In genomic region chr2:30782312-30783290, GRCm38 (mm10) we compare ENCODE assay signal across 8 mouse cellular contexts. TPM values are rescaled to one million over a fixed set of nuclear protein-coding genes. Genes with fewer than 3 reads are reported as not detected.
DNase-seq lines count a peak whose midpoint lies in the region; ATAC-seq and TF ChIP-seq lines count a peak whose summit lies in the region.

No protein-coding gene starts in this region.

- H3K4me2 ChIP-seq in heart, postnatal 0 days (ENCODE audit: low read depth, low read length) = peak overlapping the region; percentile 57; the same call in 1 of the 2 replicates
- peak overlapping the region; percentile 51 for H3K4me2 ChIP-seq in liver, embryonic 14.5 days (ENCODE audit: low read depth)

- no peaks in the 10 kb centered on the region for H3K36me3 ChIP-seq in E14TG2a.4 (ENCODE audit: insufficient read depth, low read length)
- no peaks in the 10 kb centered on the region for H3K36me3 ChIP-seq in heart, postnatal 0 days (replicated peaks; ENCODE audit: control insufficient read depth, insufficient read depth, low read length)
- no peaks in the 10 kb centered on the region for H3K36me3 ChIP-seq in liver, embryonic 14.5 days (replicated peaks; ENCODE audit: control insufficient read depth, insufficient read depth, low read depth)

- H3K4me3 ChIP-seq in E14TG2a.4 (replicated peaks; ENCODE audit: low read length) = peak overlapping the region; percentile 45; the same call in 1 of the 2 replicates
- no peak overlapping the region for H3K4me3 ChIP-seq in bone marrow macrophage, adult 2 months (ENCODE audit: insufficient read depth, low read length)
- no peak overlapping the region for H3K4me3 ChIP-seq in heart, postnatal 0 days (ENCODE audit: low read depth, low read length)
- peak overlapping the region in 1 of 2 experiments; percentile 4; a peak in 1 of 4 replicates for H3K4me3 ChIP-seq in liver, embryonic 14.5 days (ENCODE audit: insufficient read depth in 1 of 2, low read depth in 2 of 2, low read length in 2 of 2)

- ATAC-seq in heart, postnatal 0 days (ENCODE audit: insufficient read depth, low read depth) = no peak
- no peak for ATAC-seq in liver, embryonic 14.5 days (ENCODE audit: insufficient read depth)

- no peak for TF ChIP-seq POLR2A in bone marrow macrophage, adult 2 months (IDR thresholded peaks at IDR 0.05; ENCODE audit: borderline replicate concordance, low read depth, low read length)

- H3K9me3 ChIP-seq in E14TG2a.4 (ENCODE audit: low read length) = no peaks in the 10 kb centered on the region
- no peaks in the 10 kb centered on the region for H3K9me3 ChIP-seq in heart, postnatal 0 days (replicated peaks; ENCODE audit: control insufficient read depth, low read length)
- H3K9me3 ChIP-seq in liver, embryonic 14.5 days (ENCODE audit: control insufficient read depth, low read length) = no peaks in the 10 kb centered on the region

- peaks cover 76% of the 10 kb centered on the region for H3K4me1 ChIP-seq in E14TG2a.4 (replicated peaks; ENCODE audit: low read depth, low read length)
- peaks cover 8% of the 10 kb centered on the region for H3K4me1 ChIP-seq in bone marrow macrophage, adult 2 months (ENCODE audit: control insufficient read depth, insufficient read depth, low read length)
- peaks cover 15% of the 10 kb centered on the region for H3K4me1 ChIP-seq in heart, postnatal 0 days (ENCODE audit: control insufficient read depth, insufficient read depth)
- H3K4me1 ChIP-seq in liver, embryonic 14.5 days (replicated peaks; ENCODE audit: control insufficient read depth in 2 of 2, insufficient read depth in 2 of 2, low read length in 1 of 2) = peaks cover 0 to 17% of the 10 kb centered on the region in 2 experiments; a peak in 2 of 4 replicates

- no peak for TF ChIP-seq CTCF in E14TG2a.4 (conservative IDR thresholded peaks at IDR 0.05; ENCODE audit: low read length)
- TF ChIP-seq CTCF in bone marrow macrophage, adult 2 months (IDR thresholded peaks at IDR 0.05; ENCODE audit: low read depth, low read length) = no peak
- no peak for TF ChIP-seq CTCF in heart, postnatal 0 days (IDR thresholded peaks at IDR 0.05; ENCODE audit: low read depth)
- TF ChIP-seq CTCF in liver, embryonic 14.5 days (IDR thresholded peaks at IDR 0.05; ENCODE audit: low read depth) = no peak

- H3K9ac ChIP-seq in heart, postnatal 0 days (replicated peaks; ENCODE audit: low read depth, low read length) = no peak overlapping the region
- H3K9ac ChIP-seq in liver, embryonic 14.5 days (replicated peaks) = 0 out of 2 replicates have a peak overlapping the region, but pooled peaks have one; percentile 18

- no peak for TF ChIP-seq EP300 in heart, postnatal 0 days (IDR thresholded peaks at IDR 0.05; ENCODE audit: low read depth)
- TF ChIP-seq EP300 in liver, embryonic 14.5 days (IDR thresholded peaks at IDR 0.05; ENCODE audit: low read depth) = no peak

- DNase-seq in heart, postnatal 0 days (ENCODE audit: low spot score) = no peak
- no peak for DNase-seq in liver, embryonic 14.5 days (ENCODE audit: low read depth in 3 of 3, low spot score in 3 of 3)
- DNase-seq in adrenal gland, postnatal 10 days = no peak
- no peak for DNase-seq in right cerebral cortex, postnatal 36 days (ENCODE audit: low spot score in 2 of 2)
- DNase-seq in layer of hippocampus, postnatal 14 days (ENCODE audit: low spot score in 2 of 2) = no peak
- DNase-seq in frontal cortex, postnatal 14 days (ENCODE audit: low spot score in 2 of 2) = no peak

- H3K27ac ChIP-seq in bone marrow macrophage, adult 2 months (ENCODE audit: insufficient read depth, low read depth, low read length) = peak overlapping the region; percentile 10; the same call in 1 of the 2 replicates
- no peak overlapping the region for H3K27ac ChIP-seq in heart, postnatal 0 days (ENCODE audit: low read depth)
- no peak overlapping the region; the same call in 1 of the 2 replicates for H3K27ac ChIP-seq in liver, embryonic 14.5 days

- 73% methylated on average over 8 of the region's 8 CpGs for WGBS in heart, postnatal 0 days
- WGBS in liver, embryonic 14.5 days (ENCODE audit: insufficient replicate concordance) = 59% methylated on average over 8 of the region's 8 CpGs

- peaks cover 47% of the 10 kb centered on the region for H3K27me3 ChIP-seq in E14TG2a.4 (ENCODE audit: insufficient read depth, low read length)
- H3K27me3 ChIP-seq in heart, postnatal 0 days (ENCODE audit: control insufficient read depth, insufficient read depth, low read length) = no peaks in the 10 kb centered on the region
- peaks cover 5% of the 10 kb centered on the region; the same call in 1 of the 2 replicates for H3K27me3 ChIP-seq in liver, embryonic 14.5 days (ENCODE audit: control insufficient read depth, insufficient read depth, low read length)

RNA-seq across cellular contexts. Expression of gene 1700001O22Rik, which starts 20.9 kb away (rescaled TPM):
- not detected in 2 replicates for polyA plus RNA-seq in bone marrow macrophage, adult 2 months (2012; ENCODE audit: insufficient read depth, insufficient read length, missing spikeins)
- total RNA-seq in heart, postnatal 0 days (2014; rRNA removed; ENCODE audit: low replicate concordance) = 1.5 and 4.1 TPM in 2 replicates
- 1.9 and 2.0 TPM in 2 replicates for polyA plus RNA-seq in heart, postnatal 0 days (2015; fragmentation: Nextera tagmentation; extraction: Ambion mirVana)
- polyA plus RNA-seq in liver, embryonic 14.5 days (2012; rRNA removed) = not detected in 2 replicates
- polyA plus RNA-seq in liver, embryonic 14.5 days (2014; fragmentation: Nextera tagmentation; extraction: Ambion mirVana) = not detected in 2 replicates
- total RNA-seq in adrenal gland, postnatal 10 days (2021) = 1 to 10 TPM in 1 of 2 experiments, under 1 TPM in 1; 0.96 to 1.2 TPM
- total RNA-seq in layer of hippocampus, postnatal 14 days (2021) = 1 to 10 TPM; 2.9 to 3.8 TPM

RNA-seq across cellular contexts. Expression of gene Ntmt1, which starts 25.0 kb away (rescaled TPM):
- polyA plus RNA-seq in bone marrow macrophage, adult 2 months (2012; ENCODE audit: insufficient read depth, insufficient read length, missing spikeins) = 7.4 and 9.3 TPM in 2 replicates
- 67.2 and 89.9 TPM in 2 replicates for total RNA-seq in heart, postnatal 0 days (2014; rRNA removed; ENCODE audit: low replicate concordance)
- 83.4 and 87.8 TPM in 2 replicates for polyA plus RNA-seq in heart, postnatal 0 days (2015; fragmentation: Nextera tagmentation; extraction: Ambion mirVana)
- polyA plus RNA-seq in liver, embryonic 14.5 days (2012; rRNA removed) = 12.0 and 14.5 TPM in 2 replicates
- 23.3 and 25.6 TPM in 2 replicates for polyA plus RNA-seq in liver, embryonic 14.5 days (2014; fragmentation: Nextera tagmentation; extraction: Ambion mirVana)
- total RNA-seq in adrenal gland, postnatal 10 days (2021) = 10 to 100 TPM; 33.4 to 34.9 TPM
- 10 to 100 TPM; 38.9 to 41.9 TPM for total RNA-seq in layer of hippocampus, postnatal 14 days (2021)

RNA-seq across cellular contexts. Expression of gene Asb6, which starts 47.5 kb away (rescaled TPM):
- 19.2 and 19.6 TPM in 2 replicates for polyA plus RNA-seq in bone marrow macrophage, adult 2 months (2012; ENCODE audit: insufficient read depth, insufficient read length, missing spikeins)
- 16.2 and 20.0 TPM in 2 replicates for total RNA-seq in heart, postnatal 0 days (2014; rRNA removed; ENCODE audit: low replicate concordance)
- 12.4 and 13.0 TPM in 2 replicates for polyA plus RNA-seq in heart, postnatal 0 days (2015; fragmentation: Nextera tagmentation; extraction: Ambion mirVana)
- 25.8 and 27.0 TPM in 2 replicates for polyA plus RNA-seq in liver, embryonic 14.5 days (2012; rRNA removed)
- 25.9 and 26.2 TPM in 2 replicates for polyA plus RNA-seq in liver, embryonic 14.5 days (2014; fragmentation: Nextera tagmentation; extraction: Ambion mirVana)
- total RNA-seq in adrenal gland, postnatal 10 days (2021) = 10 to 100 TPM; 17.2 to 19.6 TPM
- 10 to 100 TPM; 33.7 to 34.9 TPM for total RNA-seq in layer of hippocampus, postnatal 14 days (2021)

RNA-seq across cellular contexts. Expression of gene Prrx2, which starts 52.2 kb away (rescaled TPM):
- polyA plus RNA-seq in bone marrow macrophage, adult 2 months (2012; ENCODE audit: insufficient read depth, insufficient read length, missing spikeins) = 0.63 TPM in 1 of 2 replicates, not detected in the other
- 8.0 and 24.0 TPM in 2 replicates for total RNA-seq in heart, postnatal 0 days (2014; rRNA removed; ENCODE audit: low replicate concordance)
- polyA plus RNA-seq in heart, postnatal 0 days (2015; fragmentation: Nextera tagmentation; extraction: Ambion mirVana) = 3.6 and 4.1 TPM in 2 replicates
- polyA plus RNA-seq in liver, embryonic 14.5 days (2012; rRNA removed) = 0.34 and 0.49 TPM in 2 replicates
- 0.09 TPM in 1 of 2 replicates, not detected in the other for polyA plus RNA-seq in liver, embryonic 14.5 days (2014; fragmentation: Nextera tagmentation; extraction: Ambion mirVana)
- 1 to 10 TPM; 2.3 to 4.0 TPM for total RNA-seq in adrenal gland, postnatal 10 days (2021)
- 1 to 10 TPM; 2.9 to 5.0 TPM for total RNA-seq in layer of hippocampus, postnatal 14 days (2021)
